Mouse (Mus musculus): ENCODE data around the gene Washc4.

The Washc4 gene

DNA sequence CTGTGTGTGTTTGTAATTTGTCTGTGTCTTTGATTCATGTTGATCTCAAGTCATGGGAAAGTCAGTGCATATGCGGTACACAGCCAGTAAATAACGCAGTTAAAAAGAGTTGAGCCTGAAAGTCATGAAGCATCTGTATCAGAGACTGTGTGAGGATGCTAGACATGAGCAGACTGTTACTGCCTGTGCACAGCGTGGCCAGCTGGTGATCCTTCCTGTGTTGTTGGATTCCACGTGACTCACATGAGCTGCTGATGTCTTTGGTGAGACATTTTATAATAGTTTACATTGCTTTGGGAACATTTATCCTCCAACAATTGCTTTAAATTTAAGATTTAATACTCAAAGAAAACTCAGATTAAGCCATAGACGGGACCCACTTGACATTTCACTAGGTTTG, 51.0 kb downstream of the Washc4 start:
- DNase-seq (ENCODE audit: low read depth, low spot score), result no peak

DNA sequence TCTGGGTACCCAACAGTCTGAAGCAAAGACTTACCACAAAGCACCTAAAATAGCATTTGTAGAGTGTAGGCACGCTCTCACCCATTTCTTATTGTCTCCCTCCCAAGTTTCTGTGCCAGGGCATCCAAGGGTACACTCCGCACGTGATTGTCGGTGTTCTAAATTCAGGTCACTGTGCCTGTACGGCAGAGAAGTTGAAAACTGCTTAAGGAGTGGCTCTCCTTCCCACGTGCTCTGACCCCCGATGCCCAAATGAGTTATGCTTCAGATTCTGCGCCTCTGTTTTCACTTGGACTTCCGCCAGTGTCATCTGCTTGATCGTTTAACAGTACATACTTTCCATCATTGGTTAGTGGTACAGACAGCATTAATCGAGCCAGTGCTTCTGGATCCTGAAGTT, 57.1 kb downstream of the Washc4 start:
- DNase-seq (ENCODE audit: low read depth, low spot score), result no peak

DNA sequence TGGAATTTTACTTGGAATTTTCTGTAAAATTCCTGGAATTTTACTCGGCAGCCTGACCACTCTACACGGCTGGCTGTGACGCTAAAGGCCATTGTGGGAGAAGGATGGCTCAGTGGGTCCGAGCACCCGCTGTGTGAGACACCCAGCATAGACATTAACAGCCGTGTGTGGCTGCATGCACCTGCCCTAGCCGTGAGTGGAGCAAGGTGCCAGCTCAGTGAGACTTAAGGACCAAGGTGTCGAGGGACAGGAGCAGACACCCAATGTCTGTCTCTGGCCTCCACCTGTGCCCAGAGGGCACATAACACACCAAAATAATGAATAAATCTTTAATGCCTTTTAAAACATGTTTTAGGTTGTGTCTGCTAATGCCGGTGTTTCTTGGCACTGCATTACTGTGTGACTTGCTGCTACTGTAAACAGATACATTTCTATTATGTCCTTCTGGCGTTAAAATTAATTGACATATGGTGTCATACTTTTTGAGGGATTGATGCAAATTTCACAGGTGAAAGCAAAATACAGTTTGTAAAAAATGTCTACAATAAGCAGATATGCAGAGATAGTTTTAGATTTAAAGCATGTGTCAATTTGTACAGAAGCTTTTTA, 60.5 kb downstream of the Washc4 start:
- no peak for DNase-seq (ENCODE audit: low read depth, low spot score)

DNA sequence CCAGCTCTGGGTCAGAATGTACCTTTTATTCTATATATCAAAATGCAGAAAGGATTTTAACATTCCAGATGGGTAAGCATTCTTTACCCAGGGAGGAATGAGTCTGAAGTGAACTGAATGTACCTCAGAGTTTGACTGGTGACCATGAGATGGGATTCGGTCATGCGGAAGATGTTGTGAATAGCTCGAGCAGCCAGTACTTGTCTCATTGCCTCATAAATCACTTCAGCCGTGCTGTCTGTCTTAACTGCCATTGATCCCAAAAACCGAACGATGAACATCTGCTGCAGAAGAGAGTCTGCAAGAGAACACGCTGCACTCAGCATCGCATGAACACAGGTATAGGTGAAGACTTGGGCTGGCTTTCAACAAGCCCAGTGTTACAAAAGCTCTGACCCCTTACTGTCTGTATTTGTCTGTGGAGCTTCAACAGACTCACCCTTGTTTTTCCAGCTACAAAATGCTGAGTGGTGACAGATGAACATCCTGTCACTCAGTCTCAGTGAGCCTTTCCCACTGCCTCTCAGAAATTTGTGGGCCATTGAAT, 62.2 kb downstream of the Washc4 start:
- no peak for DNase-seq (ENCODE audit: low read depth, low spot score)

DNA sequence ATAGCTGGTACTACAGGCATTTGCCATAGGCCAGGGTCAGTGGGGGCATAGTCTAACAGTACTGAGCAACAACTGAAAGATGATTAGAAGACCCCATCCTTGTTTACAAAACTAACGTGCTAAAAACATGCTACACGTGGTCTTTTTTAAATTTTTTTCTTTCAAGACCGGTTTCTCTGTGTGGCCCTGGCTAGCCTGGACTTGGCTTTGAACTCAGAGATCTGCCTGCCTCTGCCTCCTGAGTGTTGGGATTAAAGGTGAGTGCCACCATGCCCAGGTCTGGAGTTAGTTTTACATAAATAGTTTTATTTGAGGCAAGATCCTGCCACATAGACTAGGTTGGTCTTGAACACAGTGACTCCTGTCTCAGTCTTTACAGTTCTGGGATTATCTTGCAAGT, 63.6 kb downstream of the Washc4 start:
- DNase-seq (ENCODE audit: low read depth, low spot score), result no peak

DNA sequence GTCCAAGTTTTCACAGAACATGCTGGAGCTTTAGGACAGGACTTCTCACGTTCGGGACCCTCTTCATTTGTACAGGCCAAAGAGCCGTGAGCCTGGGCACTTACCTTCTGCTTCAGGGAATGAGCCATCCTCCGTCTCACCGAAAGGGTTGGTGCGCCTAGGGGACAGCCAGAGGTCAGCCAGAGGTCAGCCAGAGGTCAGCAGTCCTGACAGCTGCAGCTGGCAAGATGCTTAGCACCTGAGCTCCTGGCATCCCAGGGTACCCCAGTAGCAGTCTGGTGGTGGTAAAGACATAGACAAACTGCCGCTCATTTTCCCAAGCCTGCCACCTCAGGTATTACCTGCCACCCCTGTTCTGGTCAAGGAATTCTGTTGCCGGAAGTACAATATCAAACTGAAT, 65.0 kb downstream of the Washc4 start:
- DNase-seq (ENCODE audit: low read depth, low spot score), result no peak

DNA sequence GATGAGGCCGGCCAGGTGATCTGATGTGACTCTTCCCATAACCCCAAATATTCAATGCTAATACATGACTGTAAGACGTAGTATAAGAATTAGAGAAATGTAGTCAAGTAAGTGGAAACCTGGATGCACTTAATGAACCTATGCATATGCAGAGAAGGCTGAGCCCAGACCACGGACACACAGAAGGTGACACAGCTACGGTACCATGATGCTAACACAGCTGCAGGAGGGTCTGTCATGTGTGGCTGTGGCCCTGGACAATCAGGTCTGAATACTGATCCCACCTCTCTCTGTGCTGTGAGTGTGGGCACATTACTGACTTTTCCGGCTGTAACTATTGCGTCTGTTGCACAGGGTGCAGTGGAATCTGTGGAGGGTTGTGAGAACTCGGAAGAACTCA, 67.0 kb downstream of the Washc4 start:
- DNase-seq (ENCODE audit: low read depth, low spot score), result no peak

DNA sequence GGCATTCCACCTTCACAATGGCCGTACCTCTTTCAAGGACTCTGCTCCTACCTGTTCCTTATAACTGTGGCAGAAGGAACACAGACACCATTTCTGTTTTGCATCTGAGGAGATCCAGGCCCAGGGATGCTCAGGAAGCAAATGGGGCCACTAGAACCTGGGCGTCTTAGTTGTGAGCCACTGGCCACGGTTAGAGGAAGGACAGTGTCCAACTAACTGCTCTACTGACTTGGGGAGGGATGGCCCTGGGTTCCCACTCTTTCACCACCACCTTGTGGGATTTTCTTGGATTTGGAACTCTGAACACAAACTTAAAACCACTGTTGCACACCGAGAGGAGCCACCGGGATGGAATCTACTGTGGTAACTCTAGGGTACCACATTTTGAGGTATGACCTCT, 68.3 kb downstream of the Washc4 start:
- DNase-seq (ENCODE audit: low read depth, low spot score), result no peak

DNA sequence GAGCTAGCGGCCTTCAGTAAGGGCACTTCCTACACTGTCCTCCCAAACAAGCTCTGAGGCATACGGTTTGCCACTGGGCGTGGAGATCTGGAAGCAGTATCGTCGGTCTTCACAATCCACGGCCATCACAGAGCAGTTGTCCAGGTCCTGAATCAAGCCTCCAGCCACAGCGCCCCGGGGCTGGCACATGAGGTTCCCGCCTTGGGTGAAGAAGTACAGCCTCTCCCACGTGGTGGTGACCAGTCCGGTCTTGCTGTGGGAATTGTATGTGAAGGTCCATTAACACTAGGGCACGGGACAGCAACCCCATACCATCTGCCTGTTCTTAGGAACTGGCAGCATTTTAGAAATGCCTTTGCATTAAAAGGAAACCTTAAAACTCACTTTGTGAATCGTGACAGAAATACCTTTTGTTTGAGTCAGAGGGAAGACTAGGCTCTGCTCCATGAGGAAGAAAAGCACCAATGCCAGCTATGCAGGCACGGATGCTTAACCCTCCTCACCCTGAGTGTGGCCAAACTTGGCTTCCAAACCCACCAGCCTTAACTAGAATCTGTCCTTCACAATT, 69.2 kb downstream of the Washc4 start:
- DNase-seq (ENCODE audit: low read depth, low spot score), result no peak

DNA sequence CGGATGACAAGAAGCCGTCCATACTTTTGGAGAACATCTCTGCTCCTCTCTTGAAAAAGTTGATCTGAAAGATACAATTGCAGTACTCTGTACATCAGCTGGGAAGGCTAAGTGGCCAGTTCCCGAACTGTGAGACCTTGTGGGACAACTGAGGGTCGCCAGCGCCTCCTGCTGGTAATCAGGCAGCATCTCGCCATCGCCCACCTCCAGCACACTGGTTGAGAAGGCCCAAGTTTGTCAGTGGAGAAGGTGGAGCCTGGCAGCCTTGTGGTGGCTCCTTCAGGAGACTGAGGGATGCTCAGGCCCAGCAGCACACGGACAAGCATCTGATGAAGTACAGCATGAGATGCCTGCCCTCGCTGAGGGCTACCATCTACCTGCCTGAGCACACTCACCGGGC, 73.8 kb downstream of the Washc4 start:
- DNase-seq (ENCODE audit: low read depth, low spot score), result peak; percentile 20

DNA sequence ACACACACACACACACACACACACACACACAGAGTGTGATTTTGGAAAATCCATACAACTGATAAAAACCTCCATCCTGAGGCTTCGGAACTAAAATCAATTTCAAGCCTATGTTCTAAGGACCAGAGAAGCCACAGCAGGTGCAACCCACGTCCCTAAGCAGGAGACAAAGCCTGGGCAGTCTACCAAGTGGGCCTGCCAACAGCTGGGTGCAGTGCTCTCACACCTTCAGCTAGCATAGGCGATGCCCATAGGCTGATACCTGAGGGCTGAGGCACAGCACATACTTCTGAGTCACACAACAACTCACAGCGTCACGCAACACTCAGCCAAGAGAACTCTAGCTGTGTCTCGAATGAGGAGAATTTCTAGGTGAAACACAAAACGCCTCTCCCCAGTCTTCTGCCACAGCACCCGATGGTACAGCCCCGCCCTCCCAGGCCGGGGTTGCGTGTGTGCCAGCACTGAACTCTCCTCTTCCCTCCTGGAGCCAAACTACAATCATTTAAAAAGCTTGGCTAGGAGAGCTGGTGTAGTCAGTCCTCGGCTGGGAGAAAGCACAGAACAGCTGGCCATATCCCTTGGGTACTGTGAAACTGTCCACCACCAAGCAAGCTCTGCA, 75.4 kb downstream of the Washc4 start:
- DNase-seq (ENCODE audit: low read depth, low spot score), result no peak

DNA sequence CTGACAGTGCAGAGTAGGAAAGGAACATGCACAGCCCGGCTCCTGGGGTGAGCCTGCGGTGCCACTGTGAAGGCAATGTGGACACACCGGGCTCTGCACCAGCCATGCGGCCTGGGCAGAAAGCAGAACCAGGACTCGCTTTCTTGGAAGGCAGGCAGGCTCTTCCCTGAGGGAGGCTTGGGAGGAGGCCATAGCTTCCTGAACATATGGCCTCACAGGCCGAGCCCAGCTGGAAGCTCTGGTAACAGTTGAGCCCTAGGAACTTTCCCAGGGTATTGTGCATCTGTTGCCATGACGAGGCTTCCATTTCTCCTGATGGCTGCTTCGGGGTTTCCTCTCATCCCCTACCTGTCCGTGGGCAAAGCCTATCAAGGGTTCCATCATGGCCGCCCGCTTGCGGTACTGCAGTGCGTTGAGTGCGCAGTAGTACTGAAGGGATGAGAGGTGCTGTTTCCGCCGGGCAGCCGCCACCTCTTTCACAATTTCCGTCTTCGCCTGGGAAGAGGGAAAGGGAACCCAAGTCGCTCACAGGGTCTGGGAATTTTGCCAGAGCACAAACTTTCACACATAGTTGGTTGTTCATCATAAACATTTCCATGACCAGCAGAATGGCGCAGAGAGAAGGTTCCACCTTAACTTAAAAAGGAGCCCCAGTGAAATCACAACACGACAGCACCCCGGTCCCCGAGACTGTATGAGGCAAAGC, 77.0 kb downstream of the Washc4 start:
- no peak for DNase-seq (ENCODE audit: low read depth, low spot score)

DNA sequence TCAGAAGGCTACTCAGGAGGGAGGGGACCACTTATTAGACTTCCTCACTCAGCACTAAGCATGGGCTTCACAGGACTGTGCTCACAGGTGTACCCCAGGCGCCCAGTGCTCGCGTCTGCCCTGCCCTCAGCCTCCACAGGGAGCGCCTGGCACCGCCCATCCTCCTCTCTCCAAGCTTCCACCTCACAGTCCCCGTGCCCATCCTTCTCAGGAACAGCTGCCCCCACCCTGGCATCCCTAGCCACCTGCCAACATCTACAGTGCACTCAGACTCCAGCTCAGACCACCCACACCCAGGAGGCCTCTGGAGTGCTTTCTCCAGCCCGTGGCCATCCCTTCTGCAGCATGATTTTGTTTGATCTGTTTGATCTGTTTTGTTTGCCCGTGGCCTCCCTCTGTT, 80.5 kb downstream of the Washc4 start:
- no peak for DNase-seq (ENCODE audit: low read depth, low spot score)

DNA sequence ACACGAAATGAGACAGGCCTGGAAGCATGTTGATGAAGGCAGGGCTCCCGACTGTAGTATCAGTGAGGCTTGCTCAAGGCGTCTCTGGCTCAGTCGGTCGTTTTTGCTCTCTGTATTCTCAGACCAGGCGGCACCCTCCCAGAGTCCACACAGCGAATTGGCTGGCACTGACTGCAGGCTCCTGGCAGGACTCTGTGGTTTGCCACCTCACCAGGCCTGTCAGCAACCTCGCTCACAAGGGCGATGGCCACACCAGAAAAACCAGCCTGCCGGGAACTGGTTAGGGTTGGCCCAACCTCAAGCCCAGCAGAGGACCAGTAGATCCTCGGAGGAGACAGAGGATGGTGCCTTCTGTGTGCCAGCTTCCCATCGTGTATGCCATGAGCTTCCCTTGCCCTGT, 81.3 kb downstream of the Washc4 start:
- DNase-seq (ENCODE audit: low read depth, low spot score), result no peak

DNA sequence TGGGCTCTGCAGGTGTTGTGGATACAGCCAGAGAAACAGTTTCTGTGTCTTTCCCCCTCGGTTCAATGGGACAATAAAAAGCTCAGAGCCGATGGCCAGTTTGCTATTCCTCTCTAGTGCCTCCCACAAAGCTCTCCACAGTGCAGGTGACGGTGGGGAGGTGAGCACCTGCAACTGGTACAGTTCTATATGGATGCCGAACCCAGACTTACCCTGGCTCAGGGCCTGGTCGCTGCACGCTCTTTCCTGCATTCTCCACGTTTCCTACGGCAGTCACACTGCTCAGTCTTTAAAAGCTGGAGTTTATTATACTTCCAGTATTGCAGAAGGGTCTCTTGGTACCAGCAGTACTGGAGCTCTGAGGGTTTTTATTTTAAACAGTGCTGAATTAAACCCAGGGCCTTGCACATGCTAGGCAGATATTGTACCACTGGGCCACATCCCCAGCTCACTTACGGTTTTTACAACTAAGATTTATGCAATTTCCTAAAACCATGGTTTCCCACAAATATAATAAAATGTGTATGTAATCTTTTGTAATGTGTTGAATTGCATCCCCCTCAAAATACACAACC, 83.6 kb downstream of the Washc4 start:
- no peak for DNase-seq (ENCODE audit: low read depth, low spot score)

DNA sequence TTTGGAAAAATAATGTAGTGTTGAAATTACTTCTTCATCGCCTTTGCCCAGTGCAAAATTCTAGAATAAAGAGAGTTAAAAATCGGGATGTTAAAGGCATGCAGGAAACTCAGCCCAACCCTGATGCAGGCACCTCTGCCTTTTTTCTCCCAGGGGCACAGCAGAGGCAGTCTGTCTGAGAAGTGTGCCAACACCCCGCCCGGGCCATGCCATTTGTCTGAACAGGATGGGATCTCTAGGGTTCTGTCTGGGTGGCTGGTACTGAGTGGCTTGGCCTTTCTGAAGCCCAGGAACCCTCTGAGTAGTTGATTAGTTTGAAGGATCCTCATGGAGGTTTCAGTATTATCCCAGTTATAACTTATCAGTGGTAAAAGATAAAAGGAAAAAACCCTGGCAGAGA, 84.7 kb downstream of the Washc4 start:
- DNase-seq (ENCODE audit: low read depth, low spot score), result no peak

DNA sequence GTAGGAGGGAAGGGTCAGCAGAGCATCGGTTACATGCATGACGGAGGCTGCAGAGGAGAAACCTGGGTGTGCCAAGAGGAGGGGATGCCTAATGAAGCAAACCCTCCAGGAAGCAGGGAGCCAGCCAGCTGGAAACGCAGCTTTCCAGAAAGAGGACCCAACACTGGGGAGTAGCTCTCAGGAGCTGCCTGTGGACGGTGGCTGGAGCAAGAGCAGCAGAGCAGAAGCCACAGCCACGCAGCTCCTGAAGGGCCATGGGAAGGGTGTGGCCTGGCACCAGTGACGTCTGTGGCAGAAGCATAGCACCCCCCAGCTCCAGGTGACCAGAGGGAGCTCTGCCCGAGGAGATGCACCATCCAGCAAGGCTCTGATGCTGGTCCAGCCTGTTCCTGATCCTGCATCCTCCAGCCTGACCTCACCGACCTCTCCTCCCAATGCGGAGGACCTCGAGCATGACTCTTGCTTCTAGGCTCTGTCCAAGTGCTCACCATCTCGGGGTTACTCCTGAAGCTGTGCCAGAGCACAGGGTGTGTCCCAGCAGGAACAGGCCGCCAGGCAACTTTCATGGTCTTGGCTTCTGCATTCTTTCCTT, 85.7 kb downstream of the Washc4 start:
- DNase-seq (ENCODE audit: low read depth, low spot score), result no peak

DNA sequence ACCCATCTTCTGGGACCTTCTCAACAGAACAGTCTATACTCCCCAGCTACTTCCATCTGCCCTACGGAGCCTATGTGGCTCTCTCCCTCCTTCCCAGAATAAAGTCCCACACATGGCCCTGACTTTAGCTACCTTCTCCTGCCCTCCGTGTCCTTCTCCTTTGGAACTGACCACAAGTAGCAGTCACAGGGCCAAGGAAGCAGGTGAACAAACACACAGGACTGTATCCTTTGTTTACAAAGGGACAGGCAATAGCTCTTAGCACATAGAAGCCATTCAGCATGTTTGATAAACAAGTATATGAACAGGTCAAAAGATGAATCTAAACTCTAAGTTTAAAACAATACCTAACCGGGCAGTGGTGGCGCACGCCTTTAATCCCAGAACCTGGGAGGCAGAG, 86.3 kb downstream of the Washc4 start:
- DNase-seq (ENCODE audit: low read depth, low spot score), result no peak

DNA sequence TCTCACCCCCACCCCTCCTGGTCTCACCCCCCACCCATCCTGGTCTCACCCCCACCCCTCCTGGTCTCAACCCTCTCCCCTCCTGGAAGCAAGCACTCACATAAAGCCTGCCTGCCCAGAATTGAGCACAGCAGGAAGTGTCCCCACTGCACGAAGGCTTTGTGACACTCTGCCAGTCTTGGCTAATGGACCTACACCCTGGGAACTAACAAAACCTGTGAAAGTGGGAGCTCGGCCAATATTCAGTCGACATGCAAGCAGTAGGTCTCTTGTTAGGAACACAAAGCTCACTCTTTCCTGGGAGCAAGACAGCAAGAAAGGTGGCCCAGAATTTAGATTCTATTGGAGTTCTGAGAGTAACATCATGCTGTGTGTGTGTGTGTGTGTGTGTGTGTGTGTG, 87.3 kb downstream of the Washc4 start:
- no peak for DNase-seq (ENCODE audit: low read depth, low spot score)

DNA sequence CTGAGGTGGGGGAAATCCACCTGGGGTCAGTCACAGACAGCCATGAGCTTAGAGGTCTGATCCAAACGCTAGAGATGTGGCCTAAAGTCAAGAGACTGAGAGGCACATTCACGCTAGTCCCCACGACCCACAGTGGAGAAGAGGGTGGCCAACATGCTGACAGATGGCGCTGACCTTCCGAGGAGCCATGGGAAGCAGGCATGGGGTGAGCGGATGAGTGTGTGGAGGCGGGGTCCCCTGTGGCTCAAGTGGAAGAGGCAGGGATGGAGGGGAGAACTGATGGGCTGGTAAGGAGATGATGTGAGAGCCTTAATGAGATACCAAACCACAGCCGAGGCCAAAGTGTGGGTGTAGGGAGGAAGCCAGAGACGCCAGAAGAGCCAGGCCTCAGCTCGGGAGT, 88.2 kb downstream of the Washc4 start:
- no peak for DNase-seq (ENCODE audit: low read depth, low spot score)

DNA sequence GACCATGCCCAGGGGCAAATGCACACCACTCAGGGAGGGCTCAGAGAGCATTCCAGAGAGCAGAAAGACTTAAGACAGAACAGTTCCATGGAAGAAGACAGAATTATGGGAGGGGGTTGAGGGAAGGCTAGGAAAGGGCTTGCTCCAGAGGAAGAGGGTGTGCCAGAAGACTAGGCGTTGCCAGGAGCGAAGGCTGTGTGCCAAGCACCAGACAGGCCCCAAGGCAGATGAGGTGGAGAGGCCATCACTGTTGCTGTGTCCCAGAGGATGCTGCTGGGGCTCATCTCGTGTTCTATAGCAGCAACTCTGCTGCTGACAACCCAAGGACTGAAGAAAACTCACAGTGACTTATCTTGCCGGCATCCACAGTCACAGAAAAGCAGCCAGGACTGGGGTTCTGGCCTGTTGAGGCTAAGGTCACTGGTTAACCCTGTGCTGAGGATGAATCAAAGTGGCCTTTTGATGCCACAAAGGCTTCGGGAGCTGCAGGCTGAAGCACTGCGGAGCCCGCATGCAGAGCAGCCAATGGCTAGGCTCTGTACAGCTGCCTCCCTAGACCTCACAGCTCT, 89.3 kb downstream of the Washc4 start:
- DNase-seq (ENCODE audit: low read depth, low spot score), result no peak

DNA sequence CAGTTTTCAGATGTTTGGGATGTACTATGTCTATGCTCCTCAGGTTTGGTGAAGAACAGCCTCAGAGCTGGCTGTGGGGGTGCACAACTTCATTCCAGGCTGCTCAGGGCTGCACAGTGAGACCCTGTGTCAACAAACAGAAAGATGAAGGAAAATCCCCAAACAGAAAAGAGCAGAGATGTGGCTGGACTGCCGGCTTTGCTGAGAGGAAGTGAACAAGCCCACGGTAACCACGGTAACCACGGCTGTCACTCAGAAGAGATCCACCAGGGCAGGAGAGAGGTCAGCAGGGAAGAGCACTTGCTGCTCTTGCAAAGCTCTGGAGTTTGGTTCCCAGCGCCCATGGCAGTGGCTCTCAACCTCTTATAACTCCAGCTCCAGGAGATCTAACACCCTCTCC, 90.9 kb downstream of the Washc4 start:
- DNase-seq (ENCODE audit: low read depth, low spot score), result no peak

Data from forelimb bud, embryonic 11.5 days (tissue).